Mouse (Mus musculus) embryo, embryonic 10.5 days (tissue): ENCODE data around the gene Sesn3.
"Not testable (repeated sequence)": the region's sequence is repeated elsewhere in the genome, so short reads cannot be mapped to it uniquely, and the experiment has no call there.

Experiments used
- DNase-seq: peaks from one replicate; pipeline ENCODE4 v3.0.0-alpha.2; 2015; ENCODE audit warnings: low spot score

The Sesn3 gene

DNA sequence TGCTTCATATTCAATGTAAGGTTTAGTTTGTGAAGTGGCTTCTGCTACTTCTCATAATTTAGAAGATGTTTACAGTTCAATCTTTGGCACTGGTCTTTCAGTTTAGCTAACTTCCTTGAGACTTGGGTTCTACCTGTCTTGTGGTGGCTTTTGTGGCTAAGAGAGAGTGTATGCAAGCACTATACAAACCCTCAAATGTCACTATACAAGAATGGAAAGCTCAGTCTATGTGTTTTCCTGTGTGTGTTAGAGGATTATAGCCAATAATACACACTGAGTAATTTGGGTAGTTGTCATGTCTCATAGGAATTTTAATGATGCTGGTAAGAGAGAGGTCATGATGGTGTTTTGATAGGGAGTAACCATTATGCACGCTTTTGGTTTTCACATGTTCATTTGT lies 5.8 kb downstream of the Sesn3 start:
- no peak for DNase-seq

DNA sequence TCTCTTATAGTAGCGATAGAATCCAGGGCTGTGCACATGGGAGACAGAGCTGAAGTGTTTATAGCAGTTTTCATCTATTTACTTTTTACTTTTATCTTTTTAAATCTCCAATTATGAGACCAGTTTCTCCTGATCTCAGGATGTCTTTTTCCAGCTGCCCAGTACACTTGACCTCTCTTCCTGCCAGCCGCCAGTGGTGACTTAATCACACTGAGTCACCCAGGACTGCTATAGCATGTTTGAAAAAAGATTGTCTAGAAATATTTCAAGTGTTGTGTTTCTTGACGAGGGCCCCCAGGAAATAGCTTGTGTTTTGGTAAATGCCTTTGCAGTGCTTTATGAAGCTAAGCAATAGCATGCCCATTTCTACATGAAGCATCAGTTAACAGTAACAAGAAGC lies 10.2 kb downstream of the Sesn3 start:
- DNase-seq, result no peak

DNA sequence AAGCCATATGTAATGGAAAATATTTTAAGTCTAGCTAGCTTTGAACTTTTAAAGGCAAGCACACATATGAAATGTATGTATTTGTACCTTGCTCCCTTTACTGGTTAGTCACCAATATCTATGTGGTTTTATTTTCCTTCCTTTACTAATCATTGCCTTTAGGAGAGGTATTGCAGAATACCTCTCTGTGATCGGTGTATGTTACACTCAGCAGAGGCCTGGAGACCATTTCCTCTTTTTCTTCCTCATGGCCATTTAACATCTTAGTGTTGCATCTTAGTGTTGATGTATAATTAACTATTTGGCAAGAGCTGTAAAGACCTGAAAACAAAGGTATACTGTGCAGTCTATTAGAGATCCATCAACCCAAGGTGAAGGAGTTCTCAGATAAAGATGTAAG lies 12.4 kb downstream of the Sesn3 start:
- no peak for DNase-seq

DNA sequence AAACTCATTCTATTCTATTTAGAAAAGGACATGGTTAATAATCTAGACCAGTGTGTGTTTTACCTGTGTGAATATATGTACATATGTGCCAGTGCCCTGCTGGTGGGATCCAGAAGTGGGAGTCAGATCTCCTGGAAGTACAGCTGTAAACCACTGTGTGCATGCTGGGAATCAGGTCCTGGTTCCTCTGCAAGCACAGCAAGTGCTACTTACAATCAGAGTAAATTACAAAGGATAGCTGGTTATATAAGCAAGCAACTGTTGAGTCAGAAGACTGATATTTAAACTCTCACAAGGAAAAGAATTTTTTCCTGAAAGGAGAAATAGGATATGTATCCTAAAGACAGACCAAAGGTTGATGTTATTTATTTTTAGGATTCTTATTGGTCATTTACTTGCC lies 13.6 kb downstream of the Sesn3 start:
- DNase-seq, result no peak

DNA sequence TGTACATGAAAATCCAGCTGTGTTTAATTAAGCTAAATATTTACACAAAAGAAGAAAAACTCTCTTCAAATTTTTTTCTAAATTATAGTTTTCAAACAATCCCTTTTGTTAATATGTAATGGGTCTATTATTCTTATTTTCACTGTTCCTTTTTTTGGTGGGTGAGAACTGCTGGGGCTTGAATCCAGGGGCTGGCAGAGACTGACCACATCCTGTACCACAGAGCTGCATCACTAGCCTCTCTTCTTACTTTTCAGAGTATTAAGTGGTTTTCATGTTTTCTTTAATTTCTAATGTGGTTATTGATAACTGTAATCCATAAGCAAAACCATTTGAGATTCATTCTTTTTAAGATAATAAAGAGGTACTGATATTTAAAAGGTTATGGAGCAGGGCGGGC lies 19.0 kb downstream of the Sesn3 start:
- no peak for DNase-seq

DNA sequence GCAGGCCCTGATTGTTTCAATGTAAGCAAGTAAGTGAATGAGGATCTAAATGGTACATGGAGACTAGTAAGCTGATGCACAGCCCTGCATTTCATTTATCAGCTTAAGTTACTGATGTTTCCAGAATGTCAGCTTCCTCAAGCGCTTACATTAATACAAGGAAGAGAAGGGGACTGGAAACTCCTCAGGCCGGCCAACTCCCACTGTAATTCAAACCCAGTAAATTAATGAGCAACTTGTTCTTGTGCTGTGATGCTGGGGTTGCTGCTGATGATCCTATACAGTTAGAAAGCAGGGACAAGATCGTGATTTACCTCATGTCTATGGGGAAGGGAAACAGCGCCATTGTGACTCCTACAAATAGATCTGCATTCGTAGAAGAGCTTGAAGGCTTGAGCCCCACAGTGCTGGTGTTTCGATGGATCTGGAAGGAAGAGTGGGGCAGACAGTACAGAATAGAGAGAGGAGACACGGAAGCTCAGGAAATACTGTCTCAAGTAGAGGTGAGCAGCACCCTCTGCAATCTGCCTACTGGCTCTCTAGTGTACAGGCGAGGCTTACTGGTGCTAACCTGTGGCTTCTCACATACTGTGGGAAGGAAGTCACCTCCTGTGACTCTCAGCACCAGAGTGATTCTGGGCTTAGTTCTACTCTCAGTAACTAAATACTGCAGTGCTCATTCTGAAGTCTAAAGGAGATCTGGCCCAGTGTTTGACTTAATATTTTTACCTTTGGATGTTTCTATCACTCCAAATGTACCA lies 21.0 kb downstream of the Sesn3 start:
- DNase-seq, result no peak

DNA sequence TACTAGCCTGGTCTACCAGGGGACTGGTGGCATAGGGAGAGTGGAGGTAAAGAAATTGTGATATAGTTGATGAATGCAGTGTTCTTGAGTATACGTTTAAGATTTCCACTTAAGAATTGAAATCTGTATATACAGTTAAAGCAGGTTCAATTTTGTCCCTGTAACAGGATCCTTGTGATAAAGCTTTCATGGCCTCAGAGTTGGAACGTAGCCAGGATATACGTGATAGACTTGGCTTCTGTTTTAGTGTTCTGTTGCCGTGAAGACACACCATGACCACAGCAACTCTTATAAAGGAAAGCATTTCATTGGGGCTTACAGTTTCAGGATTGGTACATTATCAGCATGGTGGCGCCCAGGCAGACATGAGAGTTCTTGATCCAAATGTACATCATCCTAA lies 22.3 kb downstream of the Sesn3 start:
- no peak for DNase-seq

DNA sequence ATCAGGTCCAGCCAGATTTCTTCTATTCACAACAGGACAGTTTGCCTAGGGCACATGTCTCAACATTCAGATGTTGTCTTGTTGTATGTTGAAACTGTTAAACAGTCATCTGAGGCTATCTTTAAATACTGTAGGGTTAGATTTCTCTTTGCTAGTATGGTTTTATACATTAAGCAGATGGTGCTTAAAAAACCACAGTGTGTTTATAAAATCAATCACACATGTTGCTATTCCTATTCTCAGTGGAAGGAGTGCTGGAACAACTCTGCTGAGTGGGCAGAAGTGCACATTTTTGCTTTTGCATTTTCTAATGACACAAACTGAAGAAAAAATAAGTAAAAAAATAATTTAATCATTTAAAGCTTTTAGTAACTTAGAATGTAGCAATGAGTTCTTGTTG lies 25.0 kb downstream of the Sesn3 start:
- DNase-seq, result no peak

DNA sequence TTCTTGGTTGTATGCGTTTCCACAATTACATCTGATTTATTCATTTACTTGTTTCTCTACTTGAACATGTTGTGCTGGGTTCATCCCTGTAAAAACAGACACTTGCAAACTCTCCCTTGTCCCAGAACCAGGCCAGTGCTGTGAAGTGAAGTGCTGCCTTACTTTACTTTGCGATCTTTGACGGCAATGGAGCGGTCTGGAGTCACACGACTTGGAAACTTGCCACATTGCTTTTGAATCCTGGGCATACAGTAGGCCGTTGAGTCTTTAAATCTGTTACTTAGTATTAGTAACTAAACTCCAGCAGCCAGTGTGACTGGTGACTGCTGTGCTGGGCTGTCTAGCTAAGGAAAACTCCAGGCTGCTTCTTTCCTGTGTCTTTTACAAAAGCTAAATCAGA lies 25.9 kb downstream of the Sesn3 start:
- no peak for DNase-seq

DNA sequence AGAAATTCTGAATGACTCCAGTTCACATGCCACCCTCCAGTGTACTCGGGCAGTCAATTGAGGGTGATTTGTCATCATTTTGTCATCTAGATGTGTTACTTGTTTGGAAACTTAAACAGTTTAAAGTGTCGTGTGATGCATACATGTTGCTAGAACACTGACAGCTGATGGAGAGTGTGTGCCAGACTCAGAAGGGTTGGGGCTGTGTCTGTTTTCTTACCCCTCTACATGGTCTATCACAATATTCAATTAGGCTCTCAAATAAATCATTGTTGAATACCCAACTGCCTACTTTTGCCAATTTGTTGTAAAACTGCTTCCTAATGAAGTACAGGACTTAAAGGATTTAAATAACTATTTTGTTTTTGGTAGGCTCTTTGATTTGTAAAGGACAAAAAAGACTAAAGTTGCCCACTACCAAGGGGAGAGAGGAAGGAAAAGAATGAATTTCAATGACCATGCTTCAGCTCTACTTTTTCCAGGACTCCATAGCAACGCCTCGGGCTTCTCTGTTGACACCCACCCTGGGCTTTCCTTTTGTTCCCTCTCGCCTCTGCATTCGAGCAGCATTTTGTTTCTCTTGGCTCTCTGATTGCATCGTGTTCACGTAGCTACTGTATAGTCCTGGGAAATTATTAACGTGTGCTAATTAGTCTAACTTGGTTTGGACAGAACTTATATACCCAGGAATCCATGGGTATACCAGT lies 29.5 kb downstream of the Sesn3 start:
- peak; percentile 41 for DNase-seq

DNA sequence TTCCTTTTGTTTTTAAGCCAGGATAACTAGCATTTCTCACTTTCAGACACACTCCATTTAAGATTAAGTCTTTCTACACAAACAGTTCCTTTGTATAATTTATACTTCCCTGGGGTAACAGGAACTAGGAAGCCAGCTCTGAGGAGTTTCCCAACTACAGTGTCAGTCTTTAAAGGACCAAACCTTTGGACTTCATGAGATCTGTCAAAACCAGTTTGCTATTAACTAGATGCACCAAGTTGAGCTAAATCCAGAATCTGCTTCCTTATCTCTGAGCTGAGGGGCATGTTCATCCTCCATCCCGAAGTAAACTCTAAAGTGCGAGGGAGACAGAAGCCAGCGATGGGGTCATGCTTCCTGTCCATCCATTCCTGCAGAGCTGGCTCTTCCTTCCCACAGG lies 32.5 kb downstream of the Sesn3 start:
- DNase-seq, result no peak

DNA sequence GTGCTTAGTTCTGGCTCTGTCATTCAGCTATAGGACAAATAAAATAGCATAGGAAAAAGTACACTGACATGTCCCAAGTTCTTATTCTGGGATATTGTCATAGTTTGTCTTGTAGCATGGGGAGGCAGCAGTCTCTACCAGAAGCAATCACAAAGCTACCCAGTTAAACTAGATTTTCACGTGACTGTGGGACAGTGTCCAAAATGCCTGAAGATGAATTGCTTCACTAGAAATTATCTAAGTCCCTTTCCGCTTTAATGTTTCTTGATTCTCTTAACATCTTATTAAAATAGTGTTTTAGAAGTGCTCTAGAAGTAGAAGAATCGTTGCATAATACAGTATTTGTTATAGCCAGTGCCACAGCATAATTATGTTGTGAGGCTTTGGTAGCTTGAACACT lies 39.1 kb downstream of the Sesn3 start:
- no peak for DNase-seq

DNA sequence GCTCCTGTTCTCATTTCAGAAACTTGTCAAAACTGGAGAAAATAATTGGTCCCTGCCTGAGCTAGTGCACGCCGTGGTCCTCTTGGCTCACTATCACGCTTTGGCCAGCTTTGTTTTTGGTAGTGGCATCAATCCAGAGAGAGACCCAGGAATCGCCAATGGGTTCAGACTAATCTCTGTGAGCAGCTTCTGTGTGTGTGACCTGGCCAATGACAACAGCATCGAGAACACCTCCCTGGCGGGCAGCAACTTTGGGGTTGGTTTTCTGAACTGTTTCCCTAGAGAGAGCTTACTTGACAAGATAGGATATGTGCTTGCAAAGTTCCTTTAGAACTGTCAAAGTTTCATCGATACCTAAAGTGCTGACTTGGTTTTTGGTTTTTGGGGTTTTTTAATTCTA lies 39.6 kb downstream of the Sesn3 start:
- no peak for DNase-seq

DNA sequence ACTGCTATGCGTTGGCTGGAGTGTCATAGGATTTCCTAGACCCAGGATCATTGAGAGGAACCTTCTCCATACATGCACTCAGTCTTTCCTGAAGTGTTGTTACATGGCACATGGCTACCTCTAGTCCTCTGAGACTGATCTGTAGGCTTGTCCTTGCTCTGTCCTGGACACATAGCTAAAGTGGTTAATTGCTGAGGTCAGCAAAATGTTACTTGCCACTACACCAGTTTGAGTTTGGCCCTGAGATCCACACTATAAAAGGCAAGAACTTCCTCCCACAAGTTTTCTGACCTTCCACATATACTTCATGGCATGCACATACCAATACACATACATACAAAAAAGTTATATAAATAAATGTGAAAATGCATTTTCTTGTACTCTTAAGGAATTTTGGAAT lies 41.8 kb downstream of the Sesn3 start:
- DNase-seq, result no peak

DNA sequence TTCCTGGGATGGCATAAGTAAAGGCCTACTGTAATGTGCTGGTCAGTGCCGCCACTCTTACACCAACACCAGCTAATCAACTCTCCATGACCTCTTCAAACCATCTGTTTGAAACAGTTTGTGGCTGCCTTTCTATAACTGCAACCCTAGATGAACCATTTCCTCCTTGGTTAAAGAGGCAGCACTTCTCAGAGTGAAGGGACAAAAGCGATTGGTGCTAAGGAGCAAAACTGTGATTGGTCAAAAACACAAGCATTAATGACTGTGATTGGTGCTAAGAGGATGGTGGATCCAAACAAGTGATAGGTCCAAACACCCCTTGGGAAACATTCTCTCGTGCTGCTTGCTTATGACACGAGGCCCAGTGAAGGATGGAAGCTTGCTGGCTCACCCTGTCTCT lies 61.0 kb downstream of the Sesn3 start:
- DNase-seq, result no peak

DNA sequence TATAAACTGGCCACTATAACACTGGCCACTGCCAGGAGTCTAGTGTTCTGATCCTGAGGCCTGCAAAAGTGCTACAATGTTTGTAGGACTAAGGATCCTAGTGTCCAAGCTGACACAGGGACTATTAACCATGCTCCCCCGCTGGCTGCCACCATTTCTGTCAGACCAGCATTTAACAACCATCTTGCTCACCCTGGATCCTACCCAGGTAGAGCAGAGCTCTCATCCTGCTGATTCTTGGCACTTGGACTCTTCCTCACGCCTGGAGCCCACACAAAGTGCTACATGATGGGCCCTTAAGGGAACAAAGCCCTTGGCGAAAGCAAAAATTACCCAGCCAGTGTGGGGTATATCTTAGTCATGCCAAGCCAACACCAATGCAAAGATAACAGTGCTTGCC lies 62.0 kb downstream of the Sesn3 start:
- no peak for DNase-seq

DNA sequence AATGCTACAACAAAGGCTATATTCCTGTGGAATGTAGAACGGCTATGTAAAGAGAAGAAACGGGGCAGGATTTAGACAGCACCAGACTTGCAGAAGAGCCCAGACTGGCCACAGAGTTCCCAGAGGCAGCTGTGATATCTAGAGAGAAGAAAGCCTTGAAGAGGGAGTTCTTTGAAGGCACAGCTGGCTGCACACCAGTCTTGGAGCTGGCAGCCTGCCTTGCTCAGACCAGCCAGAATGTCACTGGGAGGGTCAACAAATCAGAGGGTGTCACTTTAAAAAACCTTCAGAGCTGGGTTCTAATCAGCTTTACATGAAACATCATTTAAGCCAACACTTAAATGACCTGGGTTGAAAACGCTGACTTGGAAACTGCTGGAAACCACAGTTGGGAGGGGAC lies 63.8 kb downstream of the Sesn3 start:
- DNase-seq, result no peak

DNA sequence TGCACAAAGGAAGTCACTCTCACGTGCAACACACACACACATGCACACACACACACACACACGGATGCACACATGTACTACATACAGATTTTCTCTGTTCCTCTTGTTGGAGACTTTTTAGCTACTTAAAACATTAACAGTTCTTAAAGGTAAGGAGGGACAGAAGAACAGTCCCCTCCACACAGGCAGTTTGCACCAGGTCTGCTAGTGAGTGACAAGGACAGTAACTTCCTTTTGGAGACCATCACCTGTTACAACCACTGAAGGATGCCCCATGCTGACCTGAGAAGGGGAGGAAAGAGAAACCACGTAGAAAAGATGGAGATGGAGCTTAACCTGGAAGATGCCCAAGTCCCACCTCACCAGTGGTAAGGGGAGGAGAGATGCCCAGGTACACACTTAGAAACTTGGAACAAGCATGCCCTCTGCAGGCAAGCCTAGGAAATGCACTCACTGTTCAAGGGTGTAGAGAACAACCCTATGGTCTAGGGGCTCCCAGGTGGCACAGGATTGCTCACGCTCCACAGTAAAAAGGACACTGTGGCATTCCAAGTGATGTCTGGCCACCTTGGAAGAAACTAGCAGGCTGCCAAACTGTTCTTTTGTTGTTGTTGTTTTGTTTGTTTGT lies 67.3 kb downstream of the Sesn3 start:
- DNase-seq, result peak; percentile 88

DNA sequence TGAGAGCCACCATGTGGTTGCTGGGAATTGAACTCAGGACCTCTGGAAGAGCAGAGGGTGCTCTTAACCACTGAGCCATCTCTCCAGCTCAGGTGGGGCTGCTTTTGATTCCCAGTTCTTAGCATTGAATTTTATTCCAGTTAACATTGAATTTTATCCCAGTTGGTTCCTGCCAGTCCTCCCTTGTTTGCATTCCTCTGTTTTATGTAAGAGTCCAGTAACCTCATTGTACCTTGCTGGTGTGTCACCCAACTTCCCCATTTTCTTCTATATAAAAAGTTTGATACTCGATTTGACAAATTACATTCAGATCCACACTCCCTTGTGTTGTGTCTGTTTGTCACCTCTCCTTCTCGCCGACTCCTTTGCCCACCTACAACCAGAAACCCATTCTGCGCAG lies 71.0 kb downstream of the Sesn3 start:
- not testable (repeated sequence) for DNase-seq

DNA sequence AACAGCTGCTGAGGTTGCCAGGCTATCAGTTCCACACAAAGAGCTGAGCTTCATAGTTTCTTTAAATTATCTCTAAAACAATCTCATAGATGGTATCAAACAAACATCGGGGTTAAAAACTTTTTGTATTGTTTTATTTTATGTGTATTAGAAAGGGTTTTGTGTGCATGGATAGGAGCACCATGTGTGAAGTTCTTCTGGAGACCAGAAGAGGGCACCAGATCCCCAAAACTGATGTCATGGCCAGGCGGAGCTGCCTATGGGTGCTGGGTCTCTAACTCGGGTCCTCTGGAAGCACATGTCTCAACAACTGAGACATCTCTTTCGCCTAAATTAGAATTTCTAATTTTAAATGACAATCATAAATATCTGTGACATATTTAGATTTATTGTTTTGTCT lies 73.5 kb downstream of the Sesn3 start:
- peak; percentile 42 for DNase-seq

DNA sequence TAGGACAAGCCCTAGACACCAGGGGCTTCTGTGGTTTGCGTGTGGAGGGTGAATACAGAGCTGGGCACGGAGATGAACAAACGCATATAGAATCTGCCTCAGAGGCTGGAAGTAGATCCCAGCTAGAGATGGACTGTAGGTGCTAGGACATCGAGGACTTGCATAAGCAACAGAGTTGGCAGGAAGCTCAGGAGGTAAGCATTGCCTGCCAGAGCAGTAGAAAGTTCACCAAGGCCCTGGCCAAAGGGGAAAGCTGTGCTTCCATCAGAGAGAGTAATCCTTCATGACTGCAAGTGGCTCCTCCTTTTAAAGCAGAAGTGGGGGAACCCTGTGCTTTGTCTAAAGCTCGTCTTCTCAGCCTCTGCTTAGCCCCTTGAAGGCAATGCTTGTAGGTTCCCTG lies 74.5 kb downstream of the Sesn3 start:
- DNase-seq, result no peak

DNA sequence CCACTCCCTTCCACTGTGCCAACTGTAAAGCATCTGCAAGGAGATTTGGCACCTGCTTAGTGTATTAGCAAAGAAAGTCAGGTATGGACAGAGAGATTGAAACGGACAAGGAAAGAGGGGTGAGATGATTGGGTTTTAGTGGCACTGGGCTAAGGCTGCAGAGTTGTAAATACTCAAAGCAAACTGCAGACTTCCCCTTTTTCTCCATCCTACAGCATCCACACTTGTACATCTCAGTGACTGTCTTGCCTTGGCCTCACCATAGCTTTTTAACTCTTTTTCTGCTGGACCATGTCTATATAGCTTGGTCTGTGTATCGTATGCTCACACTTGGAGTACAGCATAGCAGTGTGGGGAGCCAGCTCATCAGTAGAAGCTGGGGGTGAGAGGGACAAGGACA lies 75.9 kb downstream of the Sesn3 start:
- DNase-seq, result no peak

DNA sequence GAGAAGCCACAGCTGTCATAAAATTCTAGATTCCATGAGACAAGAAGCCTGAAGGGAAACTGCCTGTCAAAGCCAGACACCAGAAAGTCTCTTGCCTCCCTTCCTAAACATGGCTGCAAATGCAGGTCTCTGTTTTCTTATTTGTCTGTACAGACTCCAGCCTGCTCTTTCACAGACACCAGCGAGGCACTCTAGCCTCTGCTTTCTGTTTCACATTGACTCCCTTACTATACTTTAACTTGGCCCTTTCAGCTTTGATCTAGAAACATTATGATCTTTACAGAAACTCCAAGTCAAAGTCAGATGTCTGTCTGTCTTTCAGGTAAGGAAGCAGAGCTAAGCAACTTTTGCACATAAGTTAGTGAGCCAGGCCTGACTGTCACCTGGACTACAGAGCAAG lies 77.5 kb downstream of the Sesn3 start:
- DNase-seq, result no peak

DNA sequence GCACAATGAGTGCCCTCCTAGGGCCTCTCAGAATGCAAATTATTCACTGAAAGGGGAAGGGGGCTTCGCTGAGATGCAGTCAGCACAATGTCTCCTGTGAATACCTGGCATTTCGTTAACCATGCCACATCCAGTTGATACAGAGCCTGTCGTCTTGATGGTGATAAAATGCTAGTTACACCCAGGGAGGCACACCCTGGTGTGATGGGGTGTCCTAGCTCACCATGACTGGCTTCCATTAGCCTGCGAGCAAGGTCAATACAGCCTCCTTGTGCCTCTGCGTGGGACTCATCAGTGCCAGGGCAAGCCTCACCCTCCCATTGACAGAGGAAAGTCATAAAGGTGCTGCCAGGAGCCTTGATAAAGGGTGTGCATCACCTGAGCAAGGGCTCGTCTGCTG lies 80.0 kb downstream of the Sesn3 start:
- no peak for DNase-seq
